Mouse (Mus musculus) ES-E14 (cell line): ENCODE results near the gene Zfp652.

Source experiments
- MAFK ChIP-seq: IDR thresholded peaks from 2 replicates; pipeline ENCODE4 v1.6.1; 2014; ENCODE audit warnings: mild to moderate bottlenecking, low read depth, low read length, inconsistent platforms; ENCODE audit not compliant: insufficient read depth
- ZC3H11A ChIP-seq: IDR thresholded peaks from 2 replicates; pipeline ENCODE4 v1.6.1; 2012; ENCODE audit warnings: low read depth, mild to moderate bottlenecking, inconsistent platforms, low read length, borderline replicate concordance
- ZNF384 ChIP-seq: IDR thresholded peaks from 2 replicates; pipeline ENCODE4 v1.6.1; 2012; ENCODE audit warnings: low read depth, low read length, inconsistent platforms

- TF ChIP-seq ZNF384: no peak
- TF ChIP-seq MAFK: no peak
- TF ChIP-seq ZC3H11A: no peak
These were observed 25.3 kb downstream of the Zfp652 start for GRCm38 (mm10) chr11:95737811-95738210.
